Mouse (Mus musculus) MEL (cell line): ENCODE measurements around the gene Telo2. TPM values are rescaled to one million over a fixed set of nuclear protein-coding genes. Genes with fewer than 3 reads are reported as not detected.
A peak's percentile ranks its signal among the peaks of the same experiment; 100 is the strongest.

Source experiments
- DNase-seq: peaks from one replicate; pipeline ENCODE4 v3.0.0; 2011; ENCODE audit warnings: low read depth, low spot score
- H3K27ac ChIP-seq: 2 replicates; pipeline ENCODE4 v1.5.1; 2012; ENCODE audit warnings: low read depth, mild to moderate bottlenecking, control low read depth, low read length, moderate library complexity; ENCODE audit not compliant: control insufficient read depth
- H3K27me3 ChIP-seq, 2 experiments: fragments of 150-350 bp in 1 of 2; sonication (generic) in 1 of 2; 2 replicates each; pipeline ENCODE4 v1.6.1; 2012; ENCODE audit warnings: low read length in 2 of 2, mild to moderate bottlenecking in 2 of 2, improper control_type of control experiment in 1 of 2, moderate library complexity in 1 of 2; ENCODE audit not compliant: insufficient read depth in 2 of 2, control insufficient read depth in 1 of 2
- H3K36me3 ChIP-seq, 2 experiments: 2 replicates each; pipeline ENCODE4 v1.6.1; 2012 to 2014; ENCODE audit warnings: low read length in 2 of 2, improper control_type of control experiment in 1 of 2, inconsistent platforms in 1 of 2, mild to moderate bottlenecking in 1 of 2; ENCODE audit not compliant: insufficient read depth in 2 of 2, control insufficient read depth in 1 of 2
- H3K4me1 ChIP-seq, 2 experiments: fragments of 150-350 bp in 1 of 2; sonication (generic) in 1 of 2; 2 replicates each; pipeline ENCODE4 v1.6.1; 2012; ENCODE audit warnings: low read length in 2 of 2, improper control_type of control experiment in 1 of 2, mild to moderate bottlenecking in 1 of 2; ENCODE audit not compliant: insufficient read depth in 2 of 2, control insufficient read depth in 1 of 2
- H3K4me3 ChIP-seq, 2 experiments: fragments of 150-350 bp in 1 of 2; sonication (generic) in 1 of 2; 2 replicates each; pipeline ENCODE4 v1.5.1; 2012; ENCODE audit warnings: low read depth in 2 of 2, low read length in 2 of 2, mild to moderate bottlenecking in 2 of 2, moderate library complexity in 2 of 2, control low read depth in 1 of 2, improper control_type of control experiment in 1 of 2; ENCODE audit not compliant: control insufficient read depth in 1 of 2, insufficient read depth in 1 of 2
- H3K79me2 ChIP-seq: 2 replicates; pipeline ENCODE4 v1.6.1; 2012; ENCODE audit warnings: mild to moderate bottlenecking, low read length, moderate library complexity; ENCODE audit not compliant: control insufficient read depth, poor library complexity, insufficient read depth
- H3K9ac ChIP-seq: 2 replicates; pipeline ENCODE4 v1.6.1; 2012; ENCODE audit warnings: low read depth, mild to moderate bottlenecking, control low read depth, low read length, moderate library complexity; ENCODE audit not compliant: control insufficient read depth, poor library complexity, severe bottlenecking
- H3K9me3 ChIP-seq: fragments of 150-350 bp; sonication (generic); replicated peaks from 2 replicates; pipeline ENCODE4 v1.6.1; 2012; ENCODE audit warnings: mild to moderate bottlenecking, low read length, improper control_type of control experiment, moderate library complexity; ENCODE audit not compliant: insufficient read depth
- ELF1 ChIP-seq: IDR thresholded peaks from 2 replicates; pipeline ENCODE4 v1.6.1; 2014; ENCODE audit warnings: low read depth, mild to moderate bottlenecking, inconsistent platforms, low read length, improper control_type of control experiment, moderate library complexity
- EP300 ChIP-seq, 2 experiments: IDR thresholded peaks; 2 replicates each; pipeline ENCODE4 v1.6.1; 2011; ENCODE audit warnings: improper control_type of control experiment in 2 of 2, low read length in 2 of 2, low read depth in 1 of 2, mild to moderate bottlenecking in 1 of 2
- ETS1 ChIP-seq: IDR thresholded peaks from 2 replicates; pipeline ENCODE4 v1.6.1; 2012; ENCODE audit warnings: low read depth, mild to moderate bottlenecking, inconsistent platforms, low read length, improper control_type of control experiment, moderate library complexity
- HCFC1 ChIP-seq: IDR thresholded peaks from 2 replicates; pipeline ENCODE4 v1.6.1; 2012; ENCODE audit warnings: low read depth, mild to moderate bottlenecking, inconsistent platforms, low read length, improper control_type of control experiment, moderate library complexity
- KAT2A ChIP-seq: conservative IDR thresholded peaks from 2 replicates; pipeline ENCODE4 v1.6.1; 2012; ENCODE audit warnings: low read depth, low read length, improper control_type of control experiment, inconsistent platforms
- MEF2A ChIP-seq: IDR thresholded peaks from 2 replicates; pipeline ENCODE4 v1.6.1; 2014; ENCODE audit warnings: low read depth, mild to moderate bottlenecking, inconsistent platforms, low read length, improper control_type of control experiment; ENCODE audit not compliant: poor library complexity, insufficient replicate concordance, severe bottlenecking; ENCODE audit errors: extremely low read depth
- MXI1 ChIP-seq: IDR thresholded peaks from 2 replicates; pipeline ENCODE4 v1.6.1; 2011; ENCODE audit warnings: mild to moderate bottlenecking, low read depth, low read length, improper control_type of control experiment
- MYC ChIP-seq: IDR thresholded peaks from 2 replicates; pipeline ENCODE4 v1.6.1; 2011; ENCODE audit warnings: low read depth, mild to moderate bottlenecking, low read length, improper control_type of control experiment, moderate library complexity
- POLR2A ChIP-seq, 2 experiments: IDR thresholded peaks; 2 replicates each; pipeline ENCODE4 v1.6.1; 2011 to 2012; ENCODE audit warnings: low read length in 2 of 2, mild to moderate bottlenecking in 2 of 2, control low read depth in 1 of 2, improper control_type of control experiment in 1 of 2, low read depth in 1 of 2, moderate library complexity in 1 of 2; ENCODE audit not compliant: control insufficient read depth in 1 of 2, insufficient read depth in 1 of 2, poor library complexity in 1 of 2
- RAD21 ChIP-seq: IDR thresholded peaks from 2 replicates; pipeline ENCODE4 v1.6.1; 2011; ENCODE audit warnings: mild to moderate bottlenecking, low read depth, low read length, improper control_type of control experiment
- RCOR1 ChIP-seq: IDR thresholded peaks from 2 replicates; pipeline ENCODE4 v1.6.1; 2012; ENCODE audit warnings: low read depth, mild to moderate bottlenecking, inconsistent platforms, low read length, improper control_type of control experiment
- SIN3A ChIP-seq: IDR thresholded peaks from 2 replicates; pipeline ENCODE4 v1.6.1; 2012; ENCODE audit warnings: low read length, improper control_type of control experiment, inconsistent platforms
- SMC3 ChIP-seq: IDR thresholded peaks from 2 replicates; pipeline ENCODE4 v1.6.1; 2011; ENCODE audit warnings: low read depth, low read length, improper control_type of control experiment
- TBP ChIP-seq: IDR thresholded peaks from 2 replicates; pipeline ENCODE4 v1.8.0; 2011; ENCODE audit warnings: low read depth, low read length, improper control_type of control experiment
- TCF12 ChIP-seq: IDR thresholded peaks from 2 replicates; pipeline ENCODE4 v1.6.1; 2014; ENCODE audit warnings: low read depth, mild to moderate bottlenecking, inconsistent platforms, low read length, improper control_type of control experiment, moderate library complexity
- USF1 ChIP-seq: IDR thresholded peaks from 2 replicates; pipeline ENCODE4 v1.6.1; 2014; ENCODE audit warnings: low read depth, mild to moderate bottlenecking, inconsistent platforms, low read length, improper control_type of control experiment, moderate library complexity
- ZC3H11A ChIP-seq: IDR thresholded peaks from 2 replicates; pipeline ENCODE4 v1.6.1; 2012; ENCODE audit warnings: low read depth, mild to moderate bottlenecking, inconsistent platforms, low read length, improper control_type of control experiment
- polyA plus RNA-seq, 2 experiments: library from polyadenylated mRNA; stranded (reverse) in 1 of 2; unstranded in 1 of 2; fragments of >175 nt in 1 of 2; fragments of >200 nt in 1 of 2; gene quantifications; 2 replicates each; pipeline versions ENCODE4 v1.2.1 to v1.2.4; 2012; ENCODE audit warnings: low replicate concordance in 2 of 2, low read depth in 1 of 2; ENCODE audit not compliant: insufficient read length in 2 of 2, insufficient read depth in 1 of 2, missing spikeins in 1 of 2
- total RNA-seq: library from RNA; depleted of rRNA; stranded (reverse); fragments of 300-350 nt; gene quantifications from 2 replicates; pipeline ENCODE4 v1.2.3, GENCODE M21; 2012

Gene Telo2
- total and polyA plus RNA-seq, 3 experiments = 20.0 to 20.9 TPM; not detected in 1

GRCm38 (mm10) chr17:25115664-25116432 is at the start of gene Telo2 (continued):
- TF ChIP-seq SIN3A (peak; percentile 95), ELF1 (no peak), TBP (peak; percentile 46; the same call in 1 of the 2 replicates), RAD21 (no peak)

GRCm38 (mm10) chr17:25164770-25165169 is 49.0 kb upstream of the Telo2 start:
- DNase-seq = no peak
- no peak overlapping the region for H3K4me3 ChIP-seq
- no peaks in the 10 kb centered on the region for H3K27me3 ChIP-seq
- TF ChIP-seq ELF1 = no peak
- no peak for TF ChIP-seq MXI1
- TF ChIP-seq SIN3A = no peak
- no peak for TF ChIP-seq EP300 (IDR thresholded peaks at IDR 0.05; ENCODE audit: low read depth in 1 of 2, low read length in 2 of 2)
- no peak for TF ChIP-seq KAT2A
- no peak for TF ChIP-seq SMC3
- no peak for TF ChIP-seq MYC
- TF ChIP-seq USF1 = no peak
- no peak for TF ChIP-seq ETS1
- TF ChIP-seq, all 39 proteins: peak for 0
- Histone ChIP-seq H3K9ac (no peak overlapping the region), H3K79me2 (no peaks in the 10 kb centered on the region), H3K9me3 (no peaks in the 10 kb centered on the region), H3K36me3 (no peaks in the 10 kb centered on the region), H3K27ac (no peak overlapping the region), H3K4me1 (0 out of 4 replicates have a peak, but pooled peaks cover 0 to 4% of the 10 kb centered on the region in 2 experiments)

- DNase-seq = no peak
- no peak overlapping the region for H3K4me3 ChIP-seq
Observed at GRCm38 (mm10) chr17:25163387-25163786, 47.6 kb upstream of the Telo2 start.

More at GRCm38 (mm10) chr17:25163387-25163786, 47.6 kb upstream of the Telo2 start:
- Histone ChIP-seq H3K27me3 (no peaks in the 10 kb centered on the region), H3K27ac (no peak overlapping the region), H3K79me2 (no peaks in the 10 kb centered on the region), H3K9ac (no peak overlapping the region), H3K4me1 (0 out of 4 replicates have a peak, but pooled peaks cover 0 to 4% of the 10 kb centered on the region in 2 experiments), H3K36me3 (no peaks in the 10 kb centered on the region), H3K9me3 (no peaks in the 10 kb centered on the region)
- TF ChIP-seq POLR2A (IDR thresholded peaks at IDR 0.05; ENCODE audit: control insufficient read depth in 1 of 2, insufficient read depth in 1 of 2, low read depth in 1 of 2, low read length in 2 of 2, poor library complexity in 1 of 2) (no peak), RCOR1 (no peak), ELF1 (no peak), TCF12 (no peak), ZC3H11A (no peak), HCFC1 (no peak), EP300 (IDR thresholded peaks at IDR 0.05; ENCODE audit: low read depth in 1 of 2, low read length in 2 of 2) (no peak), MEF2A (no peak), MYC (no peak), SMC3 (no peak)
